Mouse (Mus musculus) liver, adult (tissue): ENCODE data around the gene Rspo3.

Source experiments
- GATA4 ChIP-seq: IDR thresholded peaks from 2 replicates; pipeline ENCODE4 v1.6.1; 2014; ENCODE audit warnings: mild to moderate bottlenecking, low read length; ENCODE audit not compliant: insufficient replicate concordance

Rspo3 gene

GRCm38 (mm10) chr10:29493996-29494395 lies 41.7 kb downstream of the Rspo3 start:
- TF ChIP-seq GATA4, result no peak

GRCm38 (mm10) chr10:29480945-29481344 lies 54.7 kb downstream of the Rspo3 start:
- TF ChIP-seq GATA4, result no peak

GRCm38 (mm10) chr10:29479401-29479800 lies 56.3 kb downstream of the Rspo3 start:
- no peak for TF ChIP-seq GATA4

- TF ChIP-seq GATA4, result no peak
Measured at GRCm38 (mm10) chr10:29470454-29470853, 65.2 kb downstream of the Rspo3 start.

- no peak for TF ChIP-seq GATA4
Measured at GRCm38 (mm10) chr10:29460100-29460499, 75.6 kb downstream of the Rspo3 start.

- TF ChIP-seq GATA4, result no peak
Measured at GRCm38 (mm10) chr10:29459632-29460031, 76.0 kb downstream of the Rspo3 start.

- no peak for TF ChIP-seq GATA4
Measured at GRCm38 (mm10) chr10:29445076-29445475, 90.6 kb downstream of the Rspo3 start.

GRCm38 (mm10) chr10:29441297-29441696 lies 94.4 kb downstream of the Rspo3 start:
- no peak for TF ChIP-seq GATA4

- no peak for TF ChIP-seq GATA4
Measured at GRCm38 (mm10) chr10:29432935-29433453, 102.7 kb downstream of the Rspo3 start.

GRCm38 (mm10) chr10:29426660-29427059 lies 109.0 kb downstream of the Rspo3 start:
- TF ChIP-seq GATA4, result no peak

- TF ChIP-seq GATA4, result no peak
Measured at GRCm38 (mm10) chr10:29424571-29424970, 111.1 kb downstream of the Rspo3 start.

- no peak for TF ChIP-seq GATA4
Measured at GRCm38 (mm10) chr10:29414361-29414760, 121.3 kb downstream of the Rspo3 start.

GRCm38 (mm10) chr10:29402656-29403268 lies 132.9 kb downstream of the Rspo3 start:
- TF ChIP-seq GATA4, result no peak
